ENCODE assay signal across 24 mouse cellular contexts in genomic region chr2:50151401-50151800, GRCm38 (mm10).
DNase-seq lines count a peak whose midpoint lies in the region; ATAC-seq and TF ChIP-seq lines count a peak whose summit lies in the region.
"Had no signal": no experiment of that assay in that cellular context is flagged by ENCODE, and none has a peak within 500 bp of the region (broad histone marks: within the 10 kb centered on the region; RNA-seq: fewer than 3 reads in every experiment).

No protein-coding gene starts in this region.

- peaks cover 2% of the 10 kb centered on the region; the same call in 1 of the 2 replicates for H3K4me1 ChIP-seq in limb, embryonic 11.5 days (ENCODE audit: control insufficient read depth, insufficient read depth, low read length)
- H3K4me1 ChIP-seq in limb, embryonic 10.5 days = peaks cover 17% of the 10 kb centered on the region; the same call in 1 of the 2 replicates
- H3K4me1 ChIP-seq in stomach, postnatal 0 days (replicated peaks; ENCODE audit: control insufficient read depth, insufficient read depth) = peaks cover 2% of the 10 kb centered on the region; the same call in 1 of the 2 replicates
- H3K4me1 ChIP-seq: forebrain, embryonic 13.5 days had no signal

- no peak for TF ChIP-seq CTCF in stomach, postnatal 0 days (IDR thresholded peaks at IDR 0.05; ENCODE audit: low read depth)

- no peak overlapping the region for H3K9ac ChIP-seq in limb, embryonic 11.5 days (ENCODE audit: low read length)
- no peak overlapping the region for H3K9ac ChIP-seq in stomach, postnatal 0 days (ENCODE audit: low read length)
- H3K9ac ChIP-seq: forebrain, embryonic 13.5 days; heart, embryonic 13.5 days; hindbrain, embryonic 13.5 days had no signal

- H3K36me3 ChIP-seq in limb, embryonic 11.5 days (ENCODE audit: control insufficient read depth, insufficient read depth, low read length) = no peaks in the 10 kb centered on the region
- H3K36me3 ChIP-seq in limb, embryonic 10.5 days = no peaks in the 10 kb centered on the region
- H3K36me3 ChIP-seq in stomach, postnatal 0 days (ENCODE audit: control insufficient read depth, insufficient read depth, low read length) = no peaks in the 10 kb centered on the region
- H3K36me3 ChIP-seq: forebrain, embryonic 10.5 days; heart, embryonic 13.5 days; hindbrain, embryonic 13.5 days had no signal

- H3K4me2 ChIP-seq in limb, embryonic 11.5 days (ENCODE audit: low read depth, severe bottlenecking) = no peak overlapping the region
- H3K4me2 ChIP-seq in stomach, postnatal 0 days (replicated peaks; ENCODE audit: low read depth) = no peak overlapping the region
- H3K4me2 ChIP-seq: forebrain, embryonic 13.5 days; heart, embryonic 13.5 days; hindbrain, embryonic 13.5 days had no signal

- TF ChIP-seq EP300 in stomach, postnatal 0 days (optimal IDR thresholded peaks at IDR 0.05) = no peak

- H3K9me3 ChIP-seq in limb, embryonic 11.5 days (ENCODE audit: control insufficient read depth, low read length) = no peaks in the 10 kb centered on the region
- H3K9me3 ChIP-seq in limb, embryonic 10.5 days (replicated peaks) = no peaks in the 10 kb centered on the region
- H3K9me3 ChIP-seq in stomach, postnatal 0 days (ENCODE audit: control insufficient read depth, low read length) = no peaks in the 10 kb centered on the region
- H3K9me3 ChIP-seq: forebrain, embryonic 10.5 days; heart, embryonic 10.5 days; heart, embryonic 13.5 days; hindbrain, embryonic 13.5 days had no signal

- peak; percentile 39 for DNase-seq in heart, adult 11 months
- DNase-seq in heart, postnatal 10 days = no peak
- DNase-seq in limb, embryonic 11.5 days (ENCODE audit: low spot score) = peak; percentile 12
- no peak for DNase-seq in limb, embryonic 10.5 days (ENCODE audit: low spot score)
- peak; percentile 26 for DNase-seq in adipocyte (ENCODE audit: low spot score)
- no peak for DNase-seq in stomach, postnatal 0 days (ENCODE audit: low spot score)
- DNase-seq in right cerebral cortex, postnatal 14 days = no peak
- DNase-seq: adrenal gland, adult 2 months; adrenal gland, postnatal 14 days; cerebellum, adult 11 months; cerebellum, adult 2 months; cerebellum, adult 9-11 months; cerebellum, postnatal 25 days; gastrocnemius, postnatal 25 days; heart, adult 2 months had no signal

- H3K27ac ChIP-seq in limb, embryonic 11.5 days (replicated peaks; ENCODE audit: low read depth, low read length) = no peak overlapping the region
- no peak overlapping the region for H3K27ac ChIP-seq in limb, embryonic 10.5 days
- H3K27ac ChIP-seq in stomach, postnatal 0 days (replicated peaks) = peak overlapping the region; percentile 56
- H3K27ac ChIP-seq: forebrain, embryonic 10.5 days; forebrain, embryonic 13.5 days; heart, adult 2 months; heart, embryonic 10.5 days; heart, embryonic 13.5 days; hindbrain, embryonic 13.5 days; hindbrain, postnatal 0 days had no signal

- intact Hi-C loops in heart, postnatal 10 days (cut with DNase I) = no loop called here

- ATAC-seq in limb, embryonic 11.5 days (ENCODE audit: insufficient number of reproducible peaks, low FRiP score, low TSS enrichment, low read depth) = no peak
- ATAC-seq in stomach, postnatal 0 days (ENCODE audit: low FRiP score, low TSS enrichment) = no peak
- ATAC-seq: forebrain, embryonic 13.5 days; forebrain, embryonic 16.5 days; hindbrain, postnatal 0 days; inflammation-experienced regulatory T-cells, adult 6 months; Patski had no signal

- no peaks in the 10 kb centered on the region for H3K27me3 ChIP-seq in limb, embryonic 11.5 days (ENCODE audit: control insufficient read depth, insufficient read depth, low read length)
- no peaks in the 10 kb centered on the region for H3K27me3 ChIP-seq in limb, embryonic 10.5 days (ENCODE audit: low read depth, poor library complexity, severe bottlenecking)
- no peaks in the 10 kb centered on the region for H3K27me3 ChIP-seq in stomach, postnatal 0 days (ENCODE audit: control insufficient read depth, insufficient read depth, low read length)
- H3K27me3 ChIP-seq: forebrain, embryonic 13.5 days; heart, embryonic 13.5 days; hindbrain, embryonic 13.5 days; Patski had no signal

- H3K4me3 ChIP-seq in limb, embryonic 11.5 days (ENCODE audit: low read depth, low read length) = no peak overlapping the region
- no peak overlapping the region for H3K4me3 ChIP-seq in limb, embryonic 10.5 days
- no peak overlapping the region for H3K4me3 ChIP-seq in stomach, postnatal 0 days (ENCODE audit: low read depth, low read length)
- H3K4me3 ChIP-seq: forebrain, embryonic 10.5 days; forebrain, embryonic 13.5 days; heart, adult 2 months; heart, embryonic 10.5 days; heart, embryonic 13.5 days; hindbrain, embryonic 13.5 days had no signal

- WGBS in limb, embryonic 11.5 days = 42% methylated on average over 2 of the region's 2 CpGs
- 65% methylated on average over 2 of the region's 2 CpGs for WGBS in limb, embryonic 10.5 days
- 83% methylated on average over 2 of the region's 2 CpGs for WGBS in stomach, postnatal 0 days

Comparison
In these comparisons a context has a peak if more than half of its experiments do, and no peak if none do; other contexts are left out.
1. DNase-seq: peak in heart, adult 11 months (single experiment), limb, embryonic 11.5 days (single experiment) and adipocyte (single experiment); none in heart, postnatal 10 days (0 of 2), limb, embryonic 10.5 days (single experiment), stomach, postnatal 0 days (single experiment) and right cerebral cortex, postnatal 14 days (single experiment).